Mouse (Mus musculus) ES-Bruce4 (cell line): ENCODE measurements around the gene Gm29666.

Experiments used
- CTCF ChIP-seq: IDR thresholded peaks from one replicate; pipeline ENCODE4 v1.8.1; 2011; ENCODE audit warnings: low read depth, low read length
- EP300 ChIP-seq: IDR thresholded peaks from 2 replicates; pipeline ENCODE4 v1.6.1; 2011; ENCODE audit warnings: low read depth, low read length; ENCODE audit not compliant: insufficient read depth
- POLR2A ChIP-seq: IDR thresholded peaks from one replicate; pipeline ENCODE4 v1.8.1; 2011; ENCODE audit warnings: low read length; ENCODE audit not compliant: insufficient read depth

DNA sequence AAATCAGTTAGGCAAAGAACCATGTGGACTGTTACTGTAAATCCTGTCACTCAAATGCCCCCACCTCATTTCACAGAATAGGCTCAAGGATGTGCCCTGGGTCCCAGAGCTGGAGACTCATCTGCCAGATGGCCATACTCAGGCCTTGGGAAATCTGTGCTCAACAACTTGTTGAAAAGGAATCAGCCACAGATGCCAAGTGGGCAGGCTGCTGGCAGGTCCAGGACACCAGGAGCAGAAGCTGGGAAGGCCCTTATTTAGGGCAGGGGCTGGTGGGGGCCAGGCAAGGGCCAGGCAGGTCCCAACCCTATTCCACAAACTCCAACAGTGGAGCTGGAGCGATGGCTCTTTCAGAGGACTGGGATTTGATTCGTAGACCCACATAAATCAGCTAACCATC is 42.7 kb upstream of the Gm29666 start:
- TF ChIP-seq CTCF (no peak), POLR2A (no peak), EP300 (no peak)
